Mouse (Mus musculus) Patski (cell line): ENCODE measurements at regions not wholly inside any gene's neighbourhood (a gene's known extent, or its start where the extent isn't known, plus 50 kb on each side); places are given as distances from the start of the nearest gene placed in this dataset.
A peak's percentile ranks its signal among the peaks of the same experiment; 100 is the strongest.

ENCODE experiments used
- ATAC-seq: fragments of 100-300 bp; one replicate; pipeline ENCODE4 v1.8.0; 2021
- CTCF ChIA-PET: fragments of 350-600 bp; sonication (Branson Sonifier 250); formaldehyde crosslinking; loops from one replicate; lab custom pipeline; 2022; ENCODE audit warnings: inconsistent platforms; lab: Charles Lee
- POLR2A ChIA-PET: fragments of 350-600 bp; sonication (Branson Sonifier 250); formaldehyde crosslinking; loops from one replicate; lab custom pipeline; 2022; ENCODE audit warnings: antibody characterized with exemption, inconsistent platforms; lab: Charles Lee
- DNase-seq: peaks from one replicate; pipeline ENCODE4 v3.0.0-alpha.2; 2011; ENCODE audit warnings: low read depth, low spot score
- H3K27me3 ChIP-seq: fragments of 371-371 bp; one replicate; pipeline ENCODE4 v1.5.1; 2021
- CTCF ChIP-seq: fragments of 100-300 bp; IDR thresholded peaks from one replicate; pipeline ENCODE4 v1.5.1; 2021
- in situ Hi-C: fragments of 300-500 bp; cut with MboI; formaldehyde crosslinking; loops from 3 replicates; pipeline ENCODE4 v1.11.1; 2018; ENCODE audit warnings: low pct_unique_long_range_greater_than_20kb, mixed read lengths

DNA sequence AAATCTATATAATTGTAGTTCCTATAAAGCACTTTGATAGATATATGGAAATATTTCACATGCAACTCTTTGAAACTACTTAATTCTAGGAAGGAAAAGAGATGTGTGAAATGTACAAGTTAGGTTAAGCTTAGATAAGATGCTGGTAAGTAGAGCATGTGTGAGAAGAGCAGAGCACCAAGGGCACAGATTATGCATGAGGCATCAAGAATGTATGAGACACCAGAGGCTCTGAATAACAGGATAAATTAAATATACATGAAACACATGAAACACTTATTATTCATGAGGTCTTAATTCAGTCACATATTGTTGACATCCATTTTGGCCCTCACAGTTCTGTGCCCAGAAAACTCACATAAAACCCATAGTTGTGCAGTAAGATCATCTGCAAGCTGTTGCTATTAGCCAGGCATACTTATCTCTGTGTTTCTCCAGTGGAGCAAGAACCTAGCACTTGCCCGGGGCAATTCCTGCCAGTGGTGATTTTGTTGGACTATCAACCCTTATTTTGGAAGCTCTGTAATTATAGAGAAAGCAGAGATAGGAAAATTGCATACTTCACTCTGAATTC, 556.1 kb downstream of the Plod2 start:
- CTCF ChIA-PET, result no interaction called here
- in situ Hi-C loops, result no loop called here

DNA sequence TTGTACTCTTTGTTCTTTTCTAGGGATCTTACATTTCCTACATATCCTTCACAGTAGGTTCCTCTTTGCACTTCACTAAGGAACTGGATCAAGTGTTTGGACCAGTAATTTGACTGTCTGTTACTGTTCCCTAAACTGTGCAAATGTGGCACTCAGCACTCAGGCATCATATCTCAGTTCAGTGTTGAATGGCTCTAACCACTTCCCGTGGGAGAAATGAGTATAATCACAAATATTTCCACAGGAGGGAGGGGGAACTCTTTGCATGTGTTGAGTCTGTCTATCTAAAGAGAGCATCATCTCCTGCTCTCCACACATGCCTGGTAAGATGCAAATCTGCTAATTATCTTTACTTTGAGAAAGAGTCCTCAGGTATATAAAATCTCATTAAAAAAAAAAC, 588.5 kb downstream of the Plod2 start:
- no peak for ATAC-seq
- no peaks in the 10 kb centered on the region for H3K27me3 ChIP-seq
- in situ Hi-C loops, result no loop called here
- ChIA-PET POLR2A (no interaction called here), CTCF (no interaction called here)
- DNase-seq, result no peak
- TF ChIP-seq CTCF, result no peak

More for the DNA sequence above, 556.1 kb downstream of the Plod2 start:
- no peak for TF ChIP-seq CTCF
- DNase-seq (no peak), ATAC-seq (no peak)
- no peaks in the 10 kb centered on the region for H3K27me3 ChIP-seq
- POLR2A ChIA-PET, result no interaction called here

DNA sequence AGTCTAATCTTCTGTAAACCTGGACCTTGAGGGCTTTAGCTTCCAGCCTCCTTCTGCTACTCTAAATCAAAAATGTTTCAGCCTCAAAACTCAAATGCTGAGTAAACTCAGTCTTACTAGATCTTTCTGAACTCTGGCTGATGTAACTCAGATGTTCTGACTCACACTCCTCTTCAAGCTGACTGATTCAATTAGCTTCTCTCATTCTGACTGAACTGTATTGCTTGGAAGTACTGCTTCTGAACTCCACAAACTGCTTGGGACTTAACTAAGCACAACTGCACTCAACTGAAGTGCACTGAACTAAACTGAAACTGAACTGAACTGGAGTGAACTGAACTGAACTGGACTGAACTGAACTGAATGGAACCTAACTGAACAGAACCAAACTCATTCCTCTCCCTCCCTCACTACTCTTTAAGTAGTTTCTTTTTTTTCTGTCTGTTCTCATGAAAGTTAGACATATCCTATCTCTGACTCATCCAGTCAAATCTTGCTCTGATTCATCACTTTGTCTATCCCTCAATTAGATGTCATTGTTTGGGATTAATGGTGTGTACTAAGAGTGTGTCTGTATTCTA, 589.7 kb downstream of the Plod2 start:
- TF ChIP-seq CTCF, result no peak
- in situ Hi-C loops, result no loop called here

DNA sequence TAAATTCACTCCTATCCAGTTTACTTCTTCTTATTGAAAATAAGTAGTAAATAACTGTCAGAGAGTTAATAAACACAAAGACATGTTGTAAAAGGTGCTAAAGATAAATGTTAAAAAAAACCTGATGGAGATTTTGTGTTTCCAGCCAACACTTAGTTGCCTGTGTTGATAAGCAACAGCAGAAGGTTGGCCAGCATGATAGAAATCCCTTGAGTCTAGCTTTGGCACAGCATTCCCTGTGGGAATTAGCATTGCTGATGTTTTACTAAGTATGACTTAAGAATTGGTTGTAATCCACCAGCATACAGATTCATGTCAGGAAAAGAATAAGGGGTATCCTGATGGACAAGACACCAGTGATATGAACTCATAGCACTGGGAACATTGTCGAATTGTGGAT, 594.3 kb downstream of the Plod2 start:
- no peak for ATAC-seq
- CTCF ChIA-PET, result no interaction called here
- in situ Hi-C loops, result no loop called here
- H3K27me3 ChIP-seq, result no peaks in the 10 kb centered on the region
- POLR2A ChIA-PET, result no interaction called here
- DNase-seq, result no peak
- no peak for TF ChIP-seq CTCF

More for the DNA sequence above, 589.7 kb downstream of the Plod2 start:
- no peaks in the 10 kb centered on the region for H3K27me3 ChIP-seq
- ChIA-PET CTCF (no interaction called here), POLR2A (no interaction called here)
- ATAC-seq, result no peak
- peak; percentile 4 for DNase-seq

DNA sequence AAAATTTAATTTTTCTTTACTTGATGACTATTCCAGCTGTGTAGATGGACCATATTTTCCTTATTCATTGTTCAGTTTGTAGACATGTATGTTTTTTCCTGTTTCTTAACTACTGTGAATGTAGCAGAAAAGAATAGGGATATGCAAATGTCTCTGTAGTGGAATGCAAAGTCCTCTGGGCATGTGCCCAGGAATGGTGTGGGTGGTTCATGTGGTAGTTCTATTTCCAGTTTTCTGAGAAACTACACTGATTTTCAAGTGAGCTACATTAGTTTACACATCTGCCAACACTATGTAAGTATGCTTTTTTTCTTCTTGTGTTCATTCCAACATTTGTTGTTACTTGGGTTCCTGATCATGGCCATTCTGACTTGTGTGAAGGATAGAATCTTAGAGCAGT, 628.0 kb downstream of the Plod2 start:
- ATAC-seq, result no peak
- no peak for TF ChIP-seq CTCF
- POLR2A ChIA-PET, result no interaction called here
- no peaks in the 10 kb centered on the region for H3K27me3 ChIP-seq
- DNase-seq, result no peak
- CTCF ChIA-PET, result no interaction called here
- in situ Hi-C loops, result no loop called here

DNA sequence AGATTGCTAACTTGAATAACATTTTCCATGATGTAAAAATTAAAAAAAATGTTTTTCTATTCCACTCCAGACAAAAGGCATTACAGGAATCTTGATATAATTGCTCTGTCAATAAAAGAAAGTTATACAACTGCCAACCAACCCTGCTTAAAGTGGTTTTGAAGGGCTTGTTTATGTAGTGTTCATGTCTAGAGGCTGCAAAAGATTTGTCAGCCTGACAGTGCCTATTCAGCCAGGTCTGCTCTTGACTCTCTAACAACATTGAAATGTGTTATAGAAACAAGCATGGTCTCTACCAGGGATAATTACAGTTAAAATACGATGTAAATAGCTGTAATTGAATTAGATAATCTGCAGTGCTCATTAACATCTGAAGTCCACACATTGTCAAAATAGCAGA, 644.6 kb downstream of the Plod2 start:
- H3K27me3 ChIP-seq, result no peaks in the 10 kb centered on the region
- CTCF ChIA-PET, result no interaction called here
- no peak for TF ChIP-seq CTCF
- in situ Hi-C loops, result no loop called here
- POLR2A ChIA-PET, result no interaction called here
- ATAC-seq, result no peak
- DNase-seq, result no peak

DNA sequence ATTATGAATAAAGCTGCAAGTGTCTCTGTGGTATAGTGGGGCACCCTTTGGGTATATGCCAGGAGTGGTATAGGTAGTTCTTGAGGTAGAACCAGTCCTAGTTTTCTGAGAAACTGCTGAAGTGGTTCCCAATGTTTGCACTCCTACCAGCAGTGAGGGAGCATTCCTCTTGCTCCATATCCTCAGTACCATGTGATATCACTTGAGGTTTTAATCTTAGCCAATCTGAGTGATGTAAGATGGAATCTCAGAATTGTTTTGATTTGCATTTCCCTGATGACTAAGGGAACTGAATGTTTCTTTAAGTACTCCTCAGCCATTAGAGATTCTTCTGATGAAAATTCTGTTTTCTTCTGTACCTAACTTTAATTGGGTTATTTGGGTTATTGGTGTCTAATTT, 690.5 kb downstream of the Plod2 start:
- H3K27me3 ChIP-seq, result no peaks in the 10 kb centered on the region
- ATAC-seq, result no peak
- no peak for DNase-seq
- in situ Hi-C loops, result no loop called here
- ChIA-PET CTCF (no interaction called here), POLR2A (no interaction called here)
- no peak for TF ChIP-seq CTCF

DNA sequence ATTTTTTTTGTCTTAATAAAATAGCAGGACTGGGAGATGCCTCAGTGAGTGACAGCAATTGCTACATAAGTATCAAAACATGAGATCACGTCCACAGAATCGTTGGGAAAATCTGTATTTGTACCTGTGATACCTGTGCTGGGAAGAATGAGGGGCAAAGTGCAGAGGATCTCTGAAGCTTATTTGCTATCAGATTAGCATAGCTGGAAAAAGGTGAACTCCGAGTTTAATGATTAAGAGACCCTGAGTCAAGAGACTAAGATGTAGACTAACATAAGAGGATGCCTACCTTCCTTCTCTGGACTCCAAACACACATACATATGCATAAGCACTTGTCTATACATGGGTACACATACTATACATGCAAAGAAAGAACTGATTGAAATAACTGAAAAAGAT, 710.1 kb downstream of the Plod2 start:
- ChIA-PET CTCF (no interaction called here), POLR2A (no interaction called here)
- ATAC-seq (no peak), DNase-seq (no peak)
- in situ Hi-C loops, result no loop called here
- H3K27me3 ChIP-seq, result no peaks in the 10 kb centered on the region
- TF ChIP-seq CTCF, result no peak

DNA sequence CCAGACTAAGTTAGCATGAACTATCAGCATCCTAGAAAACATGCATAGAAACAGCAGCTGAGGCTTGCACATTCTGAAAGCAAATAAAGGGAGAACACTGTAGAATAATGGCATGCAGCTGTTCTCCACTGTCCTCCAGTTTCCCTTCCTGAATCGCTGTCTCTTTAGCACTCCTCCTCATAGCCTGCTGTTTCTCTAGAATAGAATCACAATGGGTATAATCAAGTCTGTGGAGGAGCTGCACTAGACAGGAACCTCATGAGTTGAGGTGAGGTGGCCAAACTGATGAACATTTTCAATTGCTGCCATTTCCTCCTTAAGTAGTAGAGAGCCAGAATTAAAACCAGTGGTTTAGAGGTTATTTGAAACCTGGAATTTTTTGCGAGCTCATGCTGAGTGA, 755.3 kb downstream of the Plod2 start:
- TF ChIP-seq CTCF, result no peak
- H3K27me3 ChIP-seq, result no peaks in the 10 kb centered on the region
- ChIA-PET POLR2A (no interaction called here), CTCF (no interaction called here)
- no peak for ATAC-seq
- DNase-seq, result no peak
- in situ Hi-C loops, result no loop called here

DNA sequence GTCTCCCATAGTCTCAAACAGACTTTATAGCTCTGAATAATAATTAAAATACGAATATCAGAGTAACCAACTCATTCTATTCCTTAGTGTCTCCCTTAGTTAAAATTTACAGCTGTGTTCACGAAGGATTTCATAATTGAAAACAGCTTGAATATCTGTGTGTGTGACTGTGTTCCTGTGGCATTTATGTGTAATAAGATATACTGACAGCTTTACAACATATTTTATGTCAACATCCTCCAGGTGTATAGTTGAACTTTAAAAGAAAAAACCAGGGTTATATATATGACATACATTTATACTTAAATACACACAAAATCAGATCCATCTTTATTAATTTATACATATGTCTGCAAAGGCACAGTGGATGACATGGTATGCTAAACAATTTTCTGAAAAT, 764.7 kb downstream of the Plod2 start:
- DNase-seq (no peak), ATAC-seq (no peak)
- TF ChIP-seq CTCF, result no peak
- no peaks in the 10 kb centered on the region for H3K27me3 ChIP-seq
- in situ Hi-C loops, result no loop called here
- POLR2A ChIA-PET, result no interaction called here
- CTCF ChIA-PET, result no interaction called here

DNA sequence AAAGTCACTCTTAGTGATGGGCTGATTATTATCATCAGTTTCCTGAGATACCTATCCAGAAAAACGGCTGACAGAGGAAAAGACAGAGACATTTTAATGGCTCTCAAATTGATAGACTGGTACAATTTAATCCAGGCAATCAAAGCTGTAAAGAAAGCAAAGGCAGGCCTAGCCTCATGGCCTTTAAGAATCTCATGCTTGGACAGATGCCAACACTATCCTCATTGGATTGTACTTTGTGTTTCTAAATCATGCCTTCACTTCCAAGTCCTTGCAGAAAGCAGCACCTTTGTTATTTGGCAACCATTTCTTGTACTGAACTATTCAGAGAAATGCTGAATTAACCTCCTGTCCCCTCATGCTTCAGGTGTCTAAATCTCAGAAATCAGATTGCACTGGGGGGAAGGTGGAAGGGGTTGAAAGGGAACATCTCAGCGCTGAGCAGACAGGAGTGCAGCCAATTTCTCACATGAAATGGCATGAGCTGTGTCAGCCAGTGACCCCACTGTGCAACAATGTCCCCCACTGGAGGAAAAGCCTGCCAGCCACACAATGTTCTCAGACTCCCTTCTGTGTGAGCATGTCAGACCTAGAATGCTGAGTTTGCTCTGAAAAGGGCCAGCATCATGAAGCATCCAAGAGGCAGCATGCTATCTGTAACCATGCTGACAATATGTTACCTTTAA, 787.1 kb downstream of the Plod2 start:
- in situ Hi-C loops, result no loop called here

More for the DNA sequence above, 787.1 kb downstream of the Plod2 start:
- ChIA-PET CTCF (no interaction called here), POLR2A (no interaction called here)
- H3K27me3 ChIP-seq, result no peaks in the 10 kb centered on the region
- TF ChIP-seq CTCF, result no peak
- no peak for ATAC-seq
- DNase-seq, result no peak
